Mouse (Mus musculus) liver, embryonic 14 days (tissue): ENCODE data around the gene Olfr147. TPM values are rescaled to one million over a fixed set of nuclear protein-coding genes. Genes with fewer than 3 reads are reported as not detected.

ENCODE experiments used
- polyA plus RNA-seq: library from polyadenylated mRNA; depleted of rRNA; stranded (reverse); fragments of >200 nt; gene quantifications from 2 replicates; pipeline ENCODE4 v1.2.3, GENCODE M21; 2012; rRNA removed

The Olfr147 gene
- not detected in 2 replicates for polyA plus RNA-seq

DNA sequence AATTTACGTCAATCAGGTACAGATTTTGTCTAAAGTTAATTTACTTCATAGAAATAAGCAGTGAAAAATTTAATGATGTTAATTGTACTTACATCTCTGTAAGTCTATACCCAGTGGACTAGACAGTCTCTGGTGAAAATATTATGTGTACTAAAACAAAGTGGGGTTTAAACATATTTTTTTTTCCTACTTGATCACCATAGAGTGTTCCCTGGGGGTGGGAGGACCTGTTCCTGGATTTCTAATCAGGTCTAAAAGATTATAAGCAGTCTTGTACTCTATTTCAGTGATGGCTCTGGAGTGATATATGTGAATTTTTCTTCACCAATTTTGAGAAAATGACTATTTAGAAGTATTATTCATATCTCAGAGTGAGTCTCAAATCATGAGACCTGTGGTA lies at the start of gene Olfr147:
Olfr147 (plus strand) TSS at position 301 of the 400 bp plus-strand sequence.

DNA sequence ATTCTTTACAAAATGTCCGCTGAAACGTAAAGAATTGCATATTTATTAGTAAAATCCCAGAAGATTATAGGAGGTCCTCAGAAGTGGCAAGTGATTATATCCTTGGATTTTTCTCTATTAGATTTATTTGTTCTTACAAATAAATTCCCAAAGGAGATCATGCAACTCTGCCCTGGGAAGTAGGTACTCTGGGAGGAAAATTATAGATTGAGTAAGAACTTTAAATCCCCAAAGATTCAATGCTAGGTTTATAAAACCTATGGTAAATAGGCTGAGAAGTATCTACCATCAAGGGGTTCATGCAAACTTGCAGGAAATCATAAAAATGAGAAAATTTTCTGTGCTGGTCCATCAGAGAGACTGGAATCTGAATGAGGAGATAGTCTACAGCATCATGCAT lies 34.9 kb upstream of the Olfr147 start, which contains the start of gene Olfr250:
Olfr250 (plus strand) TSS at position 301 of the 400 bp plus-strand sequence.

DNA sequence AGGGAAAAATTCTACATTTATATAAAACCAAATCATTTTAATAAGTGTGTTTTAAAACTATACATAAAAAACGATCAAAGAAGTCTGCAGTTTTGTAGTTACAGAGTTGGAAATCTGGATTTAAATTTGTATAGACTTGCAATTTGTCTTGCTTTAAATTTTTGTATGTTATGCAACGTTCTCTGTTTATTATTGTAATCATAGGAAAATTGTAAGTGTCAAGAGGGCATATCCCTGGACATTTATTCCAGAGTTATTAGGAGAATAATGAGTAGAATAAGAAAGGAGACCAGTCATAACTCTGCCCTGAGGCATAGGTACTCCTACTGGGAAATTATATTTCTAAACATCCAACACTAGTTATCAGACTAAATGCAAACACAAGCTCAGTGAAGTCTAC lies 24.7 kb upstream of the Olfr147 start, which contains the start of gene Olfr251:
Olfr251 (plus strand) TSS at position 301 of the 400 bp plus-strand sequence.

GRCm38 (mm10) chr9:38429155-38429554 lies 27.7 kb downstream of the Olfr147 start, which contains the start of gene Olfr901:
TSS of gene Olfr901 (plus strand) at chr9:38429455.

DNA sequence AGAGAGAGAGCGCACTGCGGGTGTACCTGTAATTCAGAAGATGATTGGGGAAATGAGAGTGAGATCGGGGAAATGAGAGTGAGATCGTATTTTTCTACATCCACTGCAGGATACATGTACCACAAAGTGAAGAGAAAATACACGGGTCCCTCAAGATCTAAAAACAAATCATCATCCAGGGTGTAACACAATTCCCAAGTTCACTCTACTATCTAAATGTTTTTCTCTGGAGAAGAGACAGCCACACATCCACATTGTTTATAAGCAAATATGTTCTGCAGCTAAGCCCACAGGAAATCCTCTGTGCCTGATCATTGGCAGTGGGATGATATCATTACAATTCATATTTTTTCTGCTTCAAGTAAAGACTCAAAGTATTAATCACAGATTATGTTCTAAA lies 45.9 kb downstream of the Olfr147 start, which contains the start of gene Olfr902:
Olfr902 (plus strand) TSS at position 301 of the 400 bp plus-strand sequence.

Other genes starting within 250 kb of the Olfr147 start
- not detected in 2 replicates for gene Olfr891, start 220.9 kb upstream of the Olfr147 start, polyA plus RNA-seq
- not detected in 2 replicates for gene Olfr893, start 193.3 kb upstream of the Olfr147 start, polyA plus RNA-seq
- not detected in 2 replicates for gene Olfr894, start 183.6 kb upstream of the Olfr147 start, polyA plus RNA-seq
- not detected in 2 replicates for gene Olfr143, start 148.9 kb upstream of the Olfr147 start, polyA plus RNA-seq
- not detected in 2 replicates for gene Olfr895, start 133.8 kb upstream of the Olfr147 start, polyA plus RNA-seq
- gene Olfr896-ps1, start 110.6 kb upstream of the Olfr147 start, polyA plus RNA-seq = not detected in 2 replicates
- not detected in 2 replicates for gene Olfr25, start 72.6 kb upstream of the Olfr147 start, polyA plus RNA-seq
- gene Olfr898, start 53.3 kb upstream of the Olfr147 start, polyA plus RNA-seq = not detected in 2 replicates
- not detected in 2 replicates for gene Olfr250, start 34.8 kb upstream of the Olfr147 start, polyA plus RNA-seq
- not detected in 2 replicates for gene Olfr251, start 24.6 kb upstream of the Olfr147 start, polyA plus RNA-seq
- gene Olfr901, start 27.8 kb downstream of the Olfr147 start, polyA plus RNA-seq = not detected in 2 replicates
- gene Olfr902, start 46.0 kb downstream of the Olfr147 start, polyA plus RNA-seq = not detected in 2 replicates
- gene Olfr904, start 61.4 kb downstream of the Olfr147 start, polyA plus RNA-seq = not detected in 2 replicates
- gene Olfr905, start 69.4 kb downstream of the Olfr147 start, polyA plus RNA-seq = not detected in 2 replicates
- gene Olfr906, start 85.4 kb downstream of the Olfr147 start, polyA plus RNA-seq = not detected in 2 replicates
- gene Olfr907, start 94.1 kb downstream of the Olfr147 start, polyA plus RNA-seq = not detected in 2 replicates
- not detected in 2 replicates for gene Olfr911-ps1, start 119.9 kb downstream of the Olfr147 start, polyA plus RNA-seq
- not detected in 2 replicates for gene Olfr910, start 136.2 kb downstream of the Olfr147 start, polyA plus RNA-seq
- gene Olfr912, start 178.5 kb downstream of the Olfr147 start, polyA plus RNA-seq = not detected in 2 replicates
- gene Olfr913, start 191.1 kb downstream of the Olfr147 start, polyA plus RNA-seq = not detected in 2 replicates
- not detected in 2 replicates for gene Olfr914, start 203.4 kb downstream of the Olfr147 start, polyA plus RNA-seq